Mouse (Mus musculus) G1E (cell line): Measurements from ENCODE around the gene Fbp2. TPM values are rescaled to one million over a fixed set of nuclear protein-coding genes. Genes with fewer than 3 reads are reported as not detected.

Experiments used
- ATAC-seq: 2 replicates; pipeline ENCODE4 v1.8.0; 2016; ENCODE audit warnings: mild to moderate bottlenecking; ENCODE audit not compliant: insufficient number of reproducible peaks, poor library complexity, low FRiP score, severe bottlenecking; ENCODE audit errors: extremely low read depth
- DNase-seq: peaks from one replicate; pipeline ENCODE4 v3.0.0; 2012; ENCODE audit warnings: low spot score
- H3K27me3 ChIP-seq: 2 replicates; pipeline ENCODE4 v1.6.1; 2012; ENCODE audit warnings: mild to moderate bottlenecking, low read length, inconsistent platforms; ENCODE audit not compliant: insufficient read depth
- H3K36me3 ChIP-seq: replicated peaks from 2 replicates; pipeline ENCODE3; 2012; ENCODE audit warnings: mild to moderate bottlenecking, inconsistent platforms
- H3K4me1 ChIP-seq: 2 replicates; pipeline ENCODE4 v1.6.1; 2012; ENCODE audit warnings: low read depth, low read length, inconsistent platforms, mixed read lengths; ENCODE audit not compliant: insufficient read depth
- H3K4me3 ChIP-seq: 2 replicates; pipeline ENCODE4 v1.5.1; 2012; ENCODE audit warnings: low read depth, mild to moderate bottlenecking, inconsistent platforms, low read length, moderate library complexity, mixed read lengths
- H3K9me3 ChIP-seq: replicated peaks from 2 replicates; pipeline ENCODE4 v1.6.1; 2012; ENCODE audit warnings: inconsistent platforms
- CTCF ChIP-seq: IDR thresholded peaks from 2 replicates; pipeline ENCODE4 v1.5.1; 2012; ENCODE audit warnings: low read depth, low read length, inconsistent platforms, mixed read lengths
- GATA1 ChIP-seq: IDR thresholded peaks from 2 replicates; pipeline ENCODE4 v1.6.1; 2012; ENCODE audit warnings: borderline replicate concordance, low read length, inconsistent platforms, mixed read lengths
- GATA2 ChIP-seq: IDR thresholded peaks from 2 replicates; pipeline ENCODE4 v1.6.1; 2012; ENCODE audit warnings: low read depth, low read length, inconsistent platforms, borderline replicate concordance
- POLR2AphosphoS5 ChIP-seq: IDR thresholded peaks from 2 replicates; pipeline ENCODE4 v1.6.1; 2012; ENCODE audit warnings: low read depth, low read length, inconsistent platforms; ENCODE audit not compliant: insufficient replicate concordance
- TAL1 ChIP-seq: conservative IDR thresholded peaks from 2 replicates; pipeline ENCODE4 v1.6.1; 2012; ENCODE audit warnings: low read depth, low read length, inconsistent platforms, mixed read lengths
- polyA plus RNA-seq: library from polyadenylated mRNA; stranded (reverse); fragments of >175 nt; gene quantifications from 2 replicates; pipeline ENCODE4 v1.2.3, GENCODE M21; 2012
- total RNA-seq, 2 experiments: library from RNA; stranded (forward) in 1 of 2; stranded (reverse) in 1 of 2; fragments of 200-1000 nt in 1 of 2; fragments of >200 nt in 1 of 2; fragmentation: Nextera tagmentation in 1 of 2; gene quantifications; 2 replicates each; pipeline ENCODE4 v1.2.3; 2014 to 2017

Fbp2 gene
- total and polyA plus RNA-seq, 3 experiments, result not detected

GRCm38 (mm10) chr13:62889311-62889710 lies 31.1 kb upstream of the Fbp2 start:
- ATAC-seq, result no peak
- TF ChIP-seq GATA1 (no peak), POLR2AphosphoS5 (no peak), CTCF (no peak), TAL1 (no peak), GATA2 (no peak)
- no peak for DNase-seq
- Histone ChIP-seq H3K4me3 (no peak overlapping the region), H3K4me1 (no peaks in the 10 kb centered on the region), H3K9me3 (peaks cover 7% of the 10 kb centered on the region), H3K27me3 (no peaks in the 10 kb centered on the region), H3K36me3 (no peaks in the 10 kb centered on the region)

GRCm38 (mm10) chr13:62887712-62888441 lies 29.7 kb upstream of the Fbp2 start, which contains the start of gene Fbp1:
Fbp1 (minus strand) TSS chr13:62888282.
- no peaks in the 10 kb centered on the region for H3K27me3 ChIP-seq
- no peaks in the 10 kb centered on the region for H3K36me3 ChIP-seq
- no peak for ATAC-seq
- peaks cover 7% of the 10 kb centered on the region for H3K9me3 ChIP-seq
- TF ChIP-seq POLR2AphosphoS5, result no peak
- no peak for TF ChIP-seq GATA1
- TF ChIP-seq TAL1, result no peak
- TF ChIP-seq CTCF, result no peak
- TF ChIP-seq GATA2, result no peak
- no peak for DNase-seq
- no peak within 1 kb of the TSS for H3K4me3 ChIP-seq
- no peaks in the 10 kb centered on the region for H3K4me1 ChIP-seq

- Histone ChIP-seq H3K27me3 (no peaks in the 10 kb centered on the region), H3K4me1 (no peaks in the 10 kb centered on the region), H3K4me3 (no peak overlapping the region), H3K9me3 (peaks cover 7% of the 10 kb centered on the region), H3K36me3 (no peaks in the 10 kb centered on the region)
- no peak for DNase-seq
- no peak for ATAC-seq
- no peak for TF ChIP-seq CTCF
- TF ChIP-seq TAL1, result no peak
- TF ChIP-seq GATA1, result no peak
- TF ChIP-seq GATA2, result no peak
- no peak for TF ChIP-seq POLR2AphosphoS5
Observed at GRCm38 (mm10) chr13:62884536-62884935, 26.3 kb upstream of the Fbp2 start.

- Histone ChIP-seq H3K36me3 (no peaks in the 10 kb centered on the region), H3K27me3 (no peaks in the 10 kb centered on the region), H3K4me1 (no peaks in the 10 kb centered on the region), H3K4me3 (no peak overlapping the region), H3K9me3 (peaks cover 7% of the 10 kb centered on the region)
- ATAC-seq (no peak), DNase-seq (no peak)
- TF ChIP-seq POLR2AphosphoS5 (no peak), GATA1 (no peak), TAL1 (no peak), GATA2 (no peak), CTCF (no peak)
Observed at GRCm38 (mm10) chr13:62883925-62884324, 25.7 kb upstream of the Fbp2 start.

- H3K36me3 ChIP-seq, result no peaks in the 10 kb centered on the region
- peaks cover 7% of the 10 kb centered on the region for H3K9me3 ChIP-seq
- TF ChIP-seq GATA2, result no peak
- no peak for TF ChIP-seq GATA1
- no peak for TF ChIP-seq POLR2AphosphoS5
- no peak for TF ChIP-seq CTCF
- no peak for TF ChIP-seq TAL1
- DNase-seq (no peak), ATAC-seq (no peak)
- H3K4me1 ChIP-seq, result no peaks in the 10 kb centered on the region
- H3K27me3 ChIP-seq, result no peaks in the 10 kb centered on the region
- H3K4me3 ChIP-seq, result no peak overlapping the region
Observed at GRCm38 (mm10) chr13:62883436-62883835, 25.2 kb upstream of the Fbp2 start.

- H3K36me3 ChIP-seq, result no peaks in the 10 kb centered on the region
- DNase-seq (no peak), ATAC-seq (no peak)
- H3K27me3 ChIP-seq, result no peaks in the 10 kb centered on the region
- no peak overlapping the region for H3K4me3 ChIP-seq
- no peaks in the 10 kb centered on the region for H3K4me1 ChIP-seq
- peaks cover 3% of the 10 kb centered on the region for H3K9me3 ChIP-seq
- TF ChIP-seq GATA1 (no peak), TAL1 (no peak), GATA2 (no peak), CTCF (no peak)
Observed at GRCm38 (mm10) chr13:62882856-62883255, 24.6 kb upstream of the Fbp2 start.

GRCm38 (mm10) chr13:62881336-62881735 lies 23.1 kb upstream of the Fbp2 start:
- Histone ChIP-seq H3K36me3 (no peaks in the 10 kb centered on the region), H3K4me1 (no peaks in the 10 kb centered on the region), H3K27me3 (no peaks in the 10 kb centered on the region), H3K9me3 (0 out of 2 replicates have a peak, but pooled peaks cover 2% of the 10 kb centered on the region), H3K4me3 (no peak overlapping the region)
- DNase-seq (no peak), ATAC-seq (no peak)
- TF ChIP-seq GATA2 (no peak), CTCF (no peak), GATA1 (no peak), TAL1 (no peak), POLR2AphosphoS5 (no peak)
